ENCODE assay signal across 12 mouse cellular contexts in the genomic region with DNA sequence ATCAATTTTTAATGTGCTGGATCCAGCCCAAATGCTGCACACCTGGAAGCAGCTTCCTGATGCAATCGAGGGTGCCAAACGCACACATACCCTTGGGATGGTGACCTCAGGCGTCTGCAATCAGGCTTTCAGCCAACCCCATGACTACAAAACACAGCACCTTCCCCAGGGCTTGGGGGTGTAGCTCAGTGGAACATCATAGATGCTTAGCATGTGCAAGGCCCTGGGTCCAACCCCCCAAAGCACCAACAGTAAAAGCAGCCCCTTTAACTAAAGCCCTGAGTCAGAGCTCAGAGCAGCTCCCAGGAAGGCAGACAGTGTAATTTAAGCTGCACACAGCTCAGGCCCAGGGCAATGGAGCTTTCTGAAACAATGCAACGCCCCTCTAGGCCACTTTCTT. TPM values are rescaled to one million over a fixed set of nuclear protein-coding genes. Genes with fewer than 3 reads are reported as not detected.
DNase-seq lines count a peak whose midpoint lies in the region; ATAC-seq and TF ChIP-seq lines count a peak whose summit lies in the region.
"Had no signal": no experiment of that assay in that cellular context is flagged by ENCODE, and none has a peak within 500 bp of the region (broad histone marks: within the 10 kb centered on the region; RNA-seq: fewer than 3 reads in every experiment).

No protein-coding gene starts in this region.

- in situ Hi-C loops in CH12.LX (cut with MboI; ENCODE audit: low pct_ligation_motif_present, low pct_unique_long_range_greater_than_20kb, low sequenced_read_pairs), result no loop called here

- dilution Hi-C loops in CH12.LX (cut with MboI; ENCODE audit: extremely low pct_ligation_motif_present, extremely low pct_unique_long_range_greater_than_20kb, low sequenced_read_pairs), result no loop called here

- no peak for TF ChIP-seq RAD21 in CH12.LX (IDR thresholded peaks at IDR 0.05; ENCODE audit: low read depth, low read length)

- TF ChIP-seq CTCF in gastrocnemius, adult 2 months (IDR thresholded peaks at IDR 0.05), result no peak
- no peak for TF ChIP-seq CTCF in CH12.LX (conservative IDR thresholded peaks at IDR 0.05 in 1 of 2, IDR thresholded peaks at IDR 0.05 in 1 of 2; ENCODE audit: low read depth in 2 of 2, low read length in 2 of 2)
- no peak for TF ChIP-seq CTCF in forebrain, postnatal 0 days (IDR thresholded peaks at IDR 0.05; ENCODE audit: low read depth)

- H3K9me3 ChIP-seq in CH12.LX (replicated peaks; ENCODE audit: low read length), result no peaks in the 10 kb centered on the region
- H3K9me3 ChIP-seq in embryonic facial prominence, embryonic 15.5 days (replicated peaks), result no peaks in the 10 kb centered on the region
- no peaks in the 10 kb centered on the region for H3K9me3 ChIP-seq in forebrain, postnatal 0 days (ENCODE audit: low read length)
- H3K9me3 ChIP-seq: heart, embryonic 13.5 days had no signal

- TF ChIP-seq POLR2A in CH12.LX (IDR thresholded peaks at IDR 0.05; ENCODE audit: low read depth, low read length), result no peak

- no peak overlapping the region for H3K4me2 ChIP-seq in CH12.LX (ENCODE audit: insufficient read depth, low read depth, poor library complexity, severe bottlenecking)
- no peak overlapping the region for H3K4me2 ChIP-seq in embryonic facial prominence, embryonic 15.5 days (replicated peaks)
- H3K4me2 ChIP-seq in forebrain, postnatal 0 days (ENCODE audit: low read depth), result no peak overlapping the region
- H3K4me2 ChIP-seq: heart, embryonic 13.5 days had no signal

- H3K4me1 ChIP-seq in CH12.LX (ENCODE audit: control insufficient read depth in 1 of 2, insufficient read depth in 2 of 2), result peaks cover 20 to 69% of the 10 kb centered on the region in 2 experiments
- peaks cover 42% of the 10 kb centered on the region for H3K4me1 ChIP-seq in embryonic facial prominence, embryonic 15.5 days
- H3K4me1 ChIP-seq in forebrain, postnatal 0 days (ENCODE audit: insufficient read depth), result peaks cover 27% of the 10 kb centered on the region

- no peak for TF ChIP-seq EP300 in CH12.LX (IDR thresholded peaks at IDR 0.05; ENCODE audit: low read length)

- peak; percentile 78 for ATAC-seq in embryonic facial prominence, embryonic 15.5 days (ENCODE audit: insufficient number of reproducible peaks, low FRiP score, low TSS enrichment, low read depth)
- ATAC-seq in forebrain, postnatal 0 days, result no peak

- peaks cover 8% of the 10 kb centered on the region for H3K79me2 ChIP-seq in CH12.LX (replicated peaks; ENCODE audit: control insufficient read depth, extremely low read depth, insufficient read depth, poor library complexity, severe bottlenecking)

- intact Hi-C loops in gastrocnemius, adult 2 months (cut with DNase I), result no loop called here

- peaks cover 11 to 40% of the 10 kb centered on the region in 2 experiments for H3K36me3 ChIP-seq in CH12.LX (replicated peaks in 1 of 2; ENCODE audit: control insufficient read depth in 1 of 2, insufficient read depth in 1 of 2, low read length in 1 of 2)
- H3K36me3 ChIP-seq in embryonic facial prominence, embryonic 15.5 days, result no peaks in the 10 kb centered on the region
- H3K36me3 ChIP-seq in forebrain, postnatal 0 days (ENCODE audit: insufficient read depth), result peaks cover 4% of the 10 kb centered on the region; the same call in 1 of the 2 replicates

- no peaks in the 10 kb centered on the region for H3K27me3 ChIP-seq in CH12.LX (replicated peaks)
- H3K27me3 ChIP-seq in embryonic facial prominence, embryonic 15.5 days, result no peaks in the 10 kb centered on the region
- H3K27me3 ChIP-seq in forebrain, postnatal 0 days (ENCODE audit: insufficient read depth, low read length), result no peaks in the 10 kb centered on the region
- H3K27me3 ChIP-seq: heart, embryonic 13.5 days had no signal

- no peak overlapping the region for H3K9ac ChIP-seq in CH12.LX (ENCODE audit: insufficient read depth, low read depth)
- H3K9ac ChIP-seq in embryonic facial prominence, embryonic 15.5 days, result no peak overlapping the region
- H3K9ac ChIP-seq in forebrain, postnatal 0 days, result no peak overlapping the region
- H3K9ac ChIP-seq: heart, embryonic 13.5 days had no signal

- WGBS in embryonic facial prominence, embryonic 15.5 days, result 21% methylated on average over 4 of the region's 4 CpGs
- 47% methylated on average over 4 of the region's 4 CpGs for WGBS in forebrain, postnatal 0 days

- H3K4me3 ChIP-seq in gastrocnemius, adult 2 months, result no peak overlapping the region
- no peak overlapping the region for H3K4me3 ChIP-seq in CH12.LX (replicated peaks in 1 of 3; ENCODE audit: low read depth in 2 of 3, low read length in 2 of 3, poor library complexity in 1 of 3)
- H3K4me3 ChIP-seq in embryonic facial prominence, embryonic 15.5 days (replicated peaks), result no peak overlapping the region
- no peak overlapping the region for H3K4me3 ChIP-seq in forebrain, postnatal 0 days (ENCODE audit: low read depth, low read length)
- H3K4me3 ChIP-seq: heart, embryonic 13.5 days had no signal

- H3K27ac ChIP-seq in gastrocnemius, adult 2 months, result peak overlapping the region; percentile 54
- H3K27ac ChIP-seq in CH12.LX (ENCODE audit: insufficient read depth, low read depth), result peak overlapping the region; percentile 31
- peak overlapping the region; percentile 31 for H3K27ac ChIP-seq in embryonic facial prominence, embryonic 15.5 days (replicated peaks)
- H3K27ac ChIP-seq in forebrain, postnatal 0 days (ENCODE audit: low read depth, low read length), result no peak overlapping the region
- H3K27ac ChIP-seq: heart, embryonic 13.5 days had no signal

- peak; percentile 42 for DNase-seq in gastrocnemius, adult 2 months
- no peak for DNase-seq in gastrocnemius, postnatal 10 days
- peak; percentile 70 for DNase-seq in CH12.LX (ENCODE audit: extremely low read depth)
- DNase-seq in kidney, postnatal 14 days, result peak; percentile 38
- no peak for DNase-seq in right cerebral cortex, adult 18-20 months
- DNase-seq in forebrain, postnatal 0 days, result no peak
- DNase-seq in lung, postnatal 36 days, result no peak
- DNase-seq: right cerebral cortex, postnatal 14 days had no signal

TF ChIP-seq in CH12.LX, 34 proteins besides CTCF, POLR2A, EP300 and RAD21:
- TF ChIP-seq ZKSCAN1 (IDR thresholded peaks at IDR 0.05; ENCODE audit: borderline replicate concordance, low read depth, low read length) (no peak), PAX5 (IDR thresholded peaks at IDR 0.05; ENCODE audit: low read length) (no peak), BHLHE40 (IDR thresholded peaks at IDR 0.05; ENCODE audit: low read depth, low read length) (0 out of 2 replicates have a peak, but pooled peaks have one; percentile 22), UBTF (IDR thresholded peaks at IDR 0.05; ENCODE audit: low read depth, low read length) (no peak), ETS1 (conservative IDR thresholded peaks at IDR 0.05; ENCODE audit: low read depth, low read length) (peak; percentile 47)
TF ChIP-seq in CH12.LX: peak in this region for 2.

RNA-seq across cellular contexts. Expression of gene Nin, which starts 9.3 kb away (rescaled TPM):
- total RNA-seq in gastrocnemius, adult 2 months (2021), result 10 to 100 TPM; 23.6 to 24.6 TPM
- 10 to 100 TPM; 30.3 to 33.4 TPM for total RNA-seq in gastrocnemius, postnatal 10 days (2021)
- total RNA-seq in CH12.LX (2012; rRNA removed), result 29.0 and 33.5 TPM in 2 replicates
- 34.1 and 37.2 TPM in 2 replicates for total RNA-seq in CH12.LX (2014; rRNA removed)
- polyA plus RNA-seq in CH12.LX (2012; ENCODE audit: insufficient read length, low read depth), result 41.8 and 51.7 TPM in 2 replicates
- polyA plus RNA-seq in embryonic facial prominence, embryonic 15.5 days (2015; fragmentation: Nextera tagmentation; extraction: Ambion mirVana), result 13.9 and 14.8 TPM in 2 replicates
- 28.4 and 36.9 TPM in 2 replicates for total RNA-seq in forebrain, postnatal 0 days (2014; rRNA removed)
- polyA plus RNA-seq in forebrain, postnatal 0 days (2015; fragmentation: Nextera tagmentation; extraction: Ambion mirVana), result 5.6 and 8.5 TPM in 2 replicates

RNA-seq across cellular contexts. Expression of gene Abhd12b, which starts 49.7 kb away (rescaled TPM):
- total RNA-seq in gastrocnemius, adult 2 months (2021), result not detected
- not detected for total RNA-seq in gastrocnemius, postnatal 10 days (2021)
- total RNA-seq in CH12.LX (2012; rRNA removed) (not detected in 2 replicates), CH12.LX (2014; rRNA removed) (not detected in 2 replicates)
- polyA plus RNA-seq in CH12.LX (2012; ENCODE audit: insufficient read length, low read depth), result 0.23 TPM in 1 of 2 replicates, not detected in the other
- 1.00 and 1.1 TPM in 2 replicates for polyA plus RNA-seq in embryonic facial prominence, embryonic 15.5 days (2015; fragmentation: Nextera tagmentation; extraction: Ambion mirVana)
- total RNA-seq in forebrain, postnatal 0 days (2014; rRNA removed), result 0.08 TPM in 1 of 2 replicates, not detected in the other
- 0.13 TPM in 1 of 2 replicates, not detected in the other for polyA plus RNA-seq in forebrain, postnatal 0 days (2015; fragmentation: Nextera tagmentation; extraction: Ambion mirVana)
- polyA plus RNA-seq: forebrain, embryonic 14.5 days; heart, embryonic 13.5 days; lung, embryonic 16.5 days had no signal

Comparison
In these comparisons a context has a peak if more than half of its experiments do, and no peak if none do; other contexts are left out.
1. DNase-seq: peak in gastrocnemius, adult 2 months (single experiment), CH12.LX (single experiment) and kidney, postnatal 14 days (single experiment); none in gastrocnemius, postnatal 10 days (single experiment), right cerebral cortex, adult 18-20 months (single experiment), forebrain, postnatal 0 days (single experiment) and lung, postnatal 36 days (single experiment).